Mouse (Mus musculus): ENCODE measurements around the gene Phb2.

- TF ChIP-seq CTCF (IDR thresholded peaks at IDR 0.05; ENCODE audit: low read depth, low read length) (no peak), POLR2A (IDR thresholded peaks at IDR 0.05; ENCODE audit: extremely low read depth, insufficient read depth, low read length) (no peak)
These were observed 47.9 kb upstream of the Phb2 start for GRCm38 (mm10) chr6:124664256-124664655.

All from liver, adult 2 months (tissue).